Mouse (Mus musculus) testis, adult 2 months (tissue): ENCODE data around the gene Samd4.

Source experiments
- CTCF ChIP-seq: fragments of 200-500 bp; IDR thresholded peaks from 2 replicates; pipeline ENCODE4 v1.5.1; 2012; ENCODE audit warnings: low read depth, mild to moderate bottlenecking, inconsistent platforms, low read length, moderate library complexity; ENCODE audit not compliant: control insufficient read depth, insufficient read depth, insufficient replicate concordance
- POLR2A ChIP-seq: fragments of 200-500 bp; IDR thresholded peaks from 2 replicates; pipeline ENCODE4 v1.6.1; 2012; ENCODE audit warnings: low read depth, mild to moderate bottlenecking, inconsistent platforms, low read length, moderate library complexity; ENCODE audit not compliant: control insufficient read depth

GRCm38 (mm10) chr14:46862922-46863321, 19.7 kb upstream of the Samd4 start:
- TF ChIP-seq CTCF, result no peak
- no peak for TF ChIP-seq POLR2A
